Mouse (Mus musculus) MEL-GATA-1-ER (cell line): ENCODE data around the gene H2-Ke6.
A peak's percentile ranks its signal among the peaks of the same experiment; 100 is the strongest.
"Not testable (repeated sequence)": the region's sequence is repeated elsewhere in the genome, so short reads cannot be mapped to it uniquely, and the experiment has no call there.

Experiments
- DNase-seq: peaks from one replicate; pipeline ENCODE4 v3.0.0-alpha.2; 2012; ENCODE audit warnings: low read depth; ENCODE audit errors: extremely low read depth

The H2-Ke6 gene

GRCm38 (mm10) chr17:34029890-34030595 is 2.2 kb upstream of the H2-Ke6 start:
- DNase-seq, result no peak

GRCm38 (mm10) chr17:34029150-34029889 is 1.5 kb upstream of the H2-Ke6 start:
- DNase-seq, result no peak

- DNase-seq, result no peak
Measured at GRCm38 (mm10) chr17:34028501-34029149, 765 bp upstream of the H2-Ke6 start.

GRCm38 (mm10) chr17:34026917-34027655 is 774 bp downstream of the H2-Ke6 start:
- DNase-seq, result no peak

GRCm38 (mm10) chr17:34026221-34026620 is 1.6 kb downstream of the H2-Ke6 start:
- no peak for DNase-seq

GRCm38 (mm10) chr17:34025756-34026151 is 2.1 kb downstream of the H2-Ke6 start:
- no peak for DNase-seq

GRCm38 (mm10) chr17:34024861-34025755 is 2.8 kb downstream of the H2-Ke6 start:
- DNase-seq, result no peak

GRCm38 (mm10) chr17:34024317-34024821 is 3.5 kb downstream of the H2-Ke6 start, which contains the start of gene Ring1:
TSS of gene Ring1 (minus strand) at chr17:34024680.
- DNase-seq, result no peak

- no peak for DNase-seq
Measured at GRCm38 (mm10) chr17:34023678-34024077, 4.2 kb downstream of the H2-Ke6 start.

- DNase-seq, result no peak
Measured at GRCm38 (mm10) chr17:34022987-34023386, 4.9 kb downstream of the H2-Ke6 start.

- DNase-seq, result no peak
Measured at GRCm38 (mm10) chr17:34022414-34022783, 5.5 kb downstream of the H2-Ke6 start.

GRCm38 (mm10) chr17:34021539-34022413 is 6.1 kb downstream of the H2-Ke6 start:
- DNase-seq, result no peak

- no peak for DNase-seq
Measured at GRCm38 (mm10) chr17:34013436-34013835, 14.4 kb downstream of the H2-Ke6 start.

- no peak for DNase-seq
Measured at GRCm38 (mm10) chr17:34010156-34010555, 17.7 kb downstream of the H2-Ke6 start.

- DNase-seq, result no peak
Measured at GRCm38 (mm10) chr17:34006570-34006969, 21.3 kb downstream of the H2-Ke6 start.

GRCm38 (mm10) chr17:34003426-34003825 is 24.4 kb downstream of the H2-Ke6 start:
- no peak for DNase-seq

- not testable (repeated sequence) for DNase-seq
Measured at GRCm38 (mm10) chr17:34000796-34001195, 27.1 kb downstream of the H2-Ke6 start.

GRCm38 (mm10) chr17:34000150-34000537 is 27.7 kb downstream of the H2-Ke6 start, which contains the start of gene H2-K1:
TSS of gene H2-K1 (minus strand) at chr17:34000347.
- peak; percentile 86 for DNase-seq
